Mouse (Mus musculus): ENCODE measurements around the gene Stard3.

The Stard3 gene

DNA sequence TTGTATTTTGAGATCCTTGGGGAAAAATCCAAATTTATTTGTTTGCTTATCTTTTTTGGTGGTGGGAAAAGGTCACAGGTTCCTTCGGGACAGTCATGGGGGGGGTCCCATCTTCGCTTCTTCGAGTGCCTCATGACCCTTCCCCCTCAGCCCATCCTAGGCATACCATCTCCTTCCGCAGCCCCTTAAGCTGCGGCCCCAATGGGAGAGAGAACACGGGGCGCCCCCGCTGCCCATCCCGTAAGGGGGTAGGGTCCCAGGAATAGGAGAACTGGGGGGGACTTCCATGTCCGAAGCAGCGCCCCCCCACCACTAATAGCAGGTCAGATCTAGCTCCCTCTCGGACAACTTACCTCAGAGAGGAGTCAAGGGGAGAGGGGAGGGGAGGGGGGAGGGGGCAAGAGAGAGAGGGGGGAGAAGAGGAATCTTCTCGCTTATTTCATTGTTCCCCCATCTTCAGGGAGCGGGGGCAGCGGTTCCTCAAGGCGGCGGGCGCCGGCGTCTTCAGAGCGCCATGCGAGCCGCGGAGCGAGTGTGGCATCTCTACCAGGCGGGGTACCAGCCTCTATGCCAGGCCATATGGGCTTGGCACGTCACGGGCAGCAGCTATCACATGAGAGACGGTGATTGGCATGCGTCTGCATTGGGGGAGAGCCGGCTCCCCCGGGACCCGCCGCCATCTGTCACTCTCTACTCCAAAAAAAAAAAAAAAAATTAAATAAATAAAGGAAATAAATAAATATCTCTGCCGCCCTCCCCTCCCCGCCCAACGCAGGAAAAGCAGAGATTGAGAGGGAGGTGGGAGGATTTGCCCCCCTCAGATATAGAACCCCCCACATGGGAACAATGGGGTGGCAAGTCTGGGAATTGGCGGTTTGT is 28.8 kb upstream of the Stard3 start, which contains the start of gene Neurod2:
Gene Neurod2 (minus strand): TSS at position 568 of the 879 bp plus-strand sequence.
- DNase-seq (ENCODE audit: low read depth, low spot score): no peak

DNA sequence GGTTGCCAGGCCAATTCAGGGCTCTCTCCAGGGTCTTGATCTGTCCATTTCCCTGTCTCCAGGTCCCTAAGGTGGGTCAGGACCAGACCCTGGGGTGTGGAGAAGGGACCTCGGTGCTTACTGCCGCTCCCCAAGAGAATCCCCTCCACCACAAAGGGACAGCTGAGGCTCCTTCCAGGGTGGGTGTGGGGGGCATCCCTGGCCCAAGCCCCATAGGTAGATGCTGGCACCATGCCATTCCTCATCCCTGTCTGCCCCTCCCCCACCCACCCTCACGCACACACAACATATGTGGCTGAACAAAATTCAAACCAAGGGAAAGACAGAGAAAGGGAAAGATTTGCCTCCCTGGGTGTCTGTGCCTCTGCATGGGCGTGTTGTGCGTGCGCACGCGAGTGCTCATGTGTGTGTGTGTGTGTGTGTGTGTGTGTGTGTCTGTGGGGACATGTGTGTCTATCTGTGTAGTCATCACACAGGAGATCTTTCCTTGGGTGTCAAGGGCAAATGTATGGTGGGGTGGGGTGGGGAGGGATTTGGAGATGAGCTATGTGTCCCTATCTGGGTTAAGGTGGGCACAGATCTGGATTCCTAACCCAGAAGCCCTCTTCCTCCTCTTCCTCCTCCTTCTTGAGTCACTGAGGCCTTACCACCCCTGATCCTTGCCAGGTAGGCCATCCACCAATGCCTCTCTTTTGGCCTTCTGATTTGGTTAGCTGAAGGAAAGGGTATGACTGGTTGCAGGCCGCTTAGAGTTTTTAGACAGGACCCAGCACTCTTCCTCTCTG is 28.0 kb upstream of the Stard3 start:
- DNase-seq (ENCODE audit: low read depth, low spot score): no peak

DNA sequence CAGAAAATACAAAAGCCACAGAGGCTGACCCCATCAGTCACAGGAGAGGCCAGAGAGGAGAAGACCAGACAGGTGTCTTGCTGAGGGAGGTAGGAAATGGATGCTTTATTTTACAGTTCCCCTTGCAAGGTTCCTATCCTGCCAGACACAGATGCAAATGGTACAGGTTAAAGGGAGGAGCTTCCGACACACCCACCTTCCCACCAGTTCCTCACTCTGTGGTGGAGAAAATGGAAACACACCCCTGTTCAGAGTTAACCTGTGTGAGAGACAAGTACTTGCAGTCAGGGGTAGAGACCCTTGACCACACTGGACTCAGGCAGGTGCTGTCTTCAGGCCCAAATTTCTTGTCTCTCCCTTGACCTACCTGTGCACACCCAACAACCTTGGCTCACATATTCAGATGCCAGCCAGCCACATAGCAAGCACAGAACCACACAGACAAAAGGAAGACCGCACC is 27.4 kb upstream of the Stard3 start:
- DNase-seq (ENCODE audit: low read depth, low spot score): no peak

DNA sequence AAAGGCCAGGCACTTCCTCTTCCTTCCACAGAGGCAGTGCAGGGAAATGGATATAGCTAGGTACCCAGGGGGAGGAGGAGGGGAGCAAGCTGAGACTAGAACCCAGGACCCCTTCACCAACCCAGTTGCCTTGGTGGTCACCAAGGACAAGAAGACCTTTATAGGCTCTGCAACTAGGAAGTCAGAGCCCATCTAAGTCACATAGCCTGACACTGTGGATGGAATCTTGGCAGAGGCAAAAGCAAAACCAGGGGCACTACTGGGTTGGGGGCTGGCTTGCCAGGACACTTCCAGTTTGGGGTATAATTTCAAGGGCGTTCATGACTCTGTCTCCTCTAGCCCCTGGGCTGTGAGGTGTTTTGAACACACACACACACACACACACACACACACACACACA is 26.8 kb upstream of the Stard3 start:
- DNase-seq (ENCODE audit: low read depth, low spot score): no peak

DNA sequence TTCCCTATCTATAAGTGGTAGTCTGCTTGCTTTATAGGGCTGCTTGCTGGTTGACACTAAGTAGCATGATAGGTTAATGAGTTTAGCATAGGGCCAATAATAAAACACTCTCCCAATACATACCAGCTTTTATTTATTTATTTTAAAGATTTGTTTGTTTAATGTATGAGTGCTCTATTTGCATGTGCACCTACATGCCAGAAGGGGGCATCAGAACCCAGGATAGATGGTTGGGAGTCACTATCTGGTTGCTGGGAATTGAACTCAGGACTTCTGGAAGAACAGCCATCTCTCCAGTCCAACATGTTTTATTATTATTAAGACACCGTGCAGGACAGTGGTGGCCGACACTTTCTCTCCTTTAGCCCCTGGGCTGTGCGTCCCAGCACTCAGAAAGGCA is 26.0 kb upstream of the Stard3 start:
- no peak for DNase-seq (ENCODE audit: low read depth, low spot score)

DNA sequence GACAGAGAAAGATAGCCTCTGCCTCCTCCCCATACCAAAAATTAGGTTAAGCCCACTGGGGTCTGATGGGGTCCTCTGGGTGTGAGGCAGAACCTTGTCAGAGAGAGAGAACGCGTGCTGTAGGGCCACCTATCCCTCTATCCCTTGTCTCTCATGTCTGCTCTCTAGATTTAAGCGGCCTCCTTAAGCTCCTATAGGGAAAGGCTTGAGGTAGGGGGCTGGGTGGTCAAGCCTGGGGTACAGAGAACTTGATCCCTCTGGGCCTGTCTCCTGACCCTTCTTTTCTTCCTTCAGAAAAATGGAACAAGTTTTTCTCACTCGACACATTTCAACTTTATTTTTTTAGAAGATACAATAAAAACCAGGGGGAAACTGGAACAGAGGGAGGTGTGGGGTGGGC is 25.3 kb upstream of the Stard3 start:
- DNase-seq (ENCODE audit: low read depth, low spot score): no peak

DNA sequence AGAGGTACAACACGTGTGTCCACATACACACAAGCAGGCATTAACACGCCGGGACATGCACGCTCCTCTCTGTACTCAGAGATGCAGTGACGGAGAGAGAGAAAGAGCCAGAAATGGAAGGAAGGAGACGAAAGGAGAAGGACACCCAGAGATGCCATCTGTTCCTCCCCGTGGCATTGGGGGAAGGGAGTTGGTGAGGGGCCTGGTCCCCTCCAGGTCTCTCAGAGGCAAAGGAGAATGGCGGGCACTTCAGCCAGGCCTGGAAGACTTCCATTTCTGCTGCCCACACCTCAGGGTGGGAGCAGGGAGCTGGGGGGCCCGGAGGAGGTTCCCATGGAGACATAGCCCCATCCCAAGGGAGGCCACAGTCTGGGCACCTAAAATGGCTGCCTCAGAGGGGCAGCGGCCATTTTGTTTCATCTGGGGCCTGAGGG is 24.9 kb upstream of the Stard3 start:
- DNase-seq (ENCODE audit: low read depth, low spot score): no peak

DNA sequence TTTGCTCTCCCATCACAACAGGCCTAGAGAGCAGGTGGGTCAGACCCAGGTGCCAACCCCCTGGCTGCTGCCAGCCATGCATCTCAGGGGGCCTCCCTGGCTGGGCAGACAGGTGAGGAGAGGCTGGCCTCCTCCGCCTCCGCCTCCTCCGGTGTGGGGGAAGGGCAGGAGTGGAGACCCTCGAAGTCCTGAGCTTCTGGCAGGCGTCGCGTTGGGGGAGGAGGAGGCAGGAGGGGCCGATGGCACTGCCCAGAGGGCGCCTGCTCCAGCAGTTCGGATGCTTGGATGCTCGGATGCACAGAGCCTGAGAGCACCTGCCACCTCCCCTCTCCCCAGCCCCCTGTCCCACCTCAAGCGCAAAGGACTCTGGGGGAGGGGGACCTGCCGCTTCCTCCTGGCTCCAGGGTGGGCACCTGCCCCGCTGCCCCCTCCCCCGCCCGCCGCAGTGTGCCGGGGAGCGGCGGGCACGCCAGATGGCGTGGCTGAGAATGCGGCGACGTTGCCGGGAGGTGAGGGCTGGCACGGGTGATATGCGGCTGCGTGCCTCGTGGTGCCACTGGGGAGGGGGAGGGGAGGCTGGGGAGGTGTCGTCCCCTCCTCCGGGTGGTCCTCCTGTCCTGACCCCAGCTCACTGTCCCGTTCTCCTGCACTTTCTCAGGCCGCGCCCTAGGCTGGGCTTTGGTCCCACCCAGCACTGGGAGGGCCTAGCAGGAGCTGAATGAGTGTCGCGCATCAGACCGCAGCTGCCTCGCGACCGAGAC is 24.0 kb upstream of the Stard3 start:
- DNase-seq (ENCODE audit: low read depth, low spot score): no peak

DNA sequence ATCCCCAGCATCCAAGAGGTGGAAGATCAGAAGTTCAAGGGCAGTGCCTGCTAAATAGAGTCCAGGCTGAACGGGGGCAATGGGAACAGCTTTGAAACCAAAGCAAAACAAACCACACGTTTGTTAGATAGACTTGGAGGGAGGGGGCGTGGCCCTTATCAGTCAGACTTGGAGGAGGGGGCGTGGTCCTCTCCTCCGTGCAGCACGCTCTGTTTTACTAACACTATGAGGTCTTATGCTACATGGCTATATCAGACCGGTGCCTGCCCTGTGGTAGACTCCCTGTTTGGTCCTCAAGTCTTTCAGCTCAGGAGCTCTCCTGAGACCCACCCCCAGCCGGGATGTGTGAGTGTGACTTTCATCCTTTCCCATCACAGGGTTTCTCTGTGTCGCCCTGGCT is 22.9 kb upstream of the Stard3 start:
- DNase-seq (ENCODE audit: low read depth, low spot score): peak; percentile 48

DNA sequence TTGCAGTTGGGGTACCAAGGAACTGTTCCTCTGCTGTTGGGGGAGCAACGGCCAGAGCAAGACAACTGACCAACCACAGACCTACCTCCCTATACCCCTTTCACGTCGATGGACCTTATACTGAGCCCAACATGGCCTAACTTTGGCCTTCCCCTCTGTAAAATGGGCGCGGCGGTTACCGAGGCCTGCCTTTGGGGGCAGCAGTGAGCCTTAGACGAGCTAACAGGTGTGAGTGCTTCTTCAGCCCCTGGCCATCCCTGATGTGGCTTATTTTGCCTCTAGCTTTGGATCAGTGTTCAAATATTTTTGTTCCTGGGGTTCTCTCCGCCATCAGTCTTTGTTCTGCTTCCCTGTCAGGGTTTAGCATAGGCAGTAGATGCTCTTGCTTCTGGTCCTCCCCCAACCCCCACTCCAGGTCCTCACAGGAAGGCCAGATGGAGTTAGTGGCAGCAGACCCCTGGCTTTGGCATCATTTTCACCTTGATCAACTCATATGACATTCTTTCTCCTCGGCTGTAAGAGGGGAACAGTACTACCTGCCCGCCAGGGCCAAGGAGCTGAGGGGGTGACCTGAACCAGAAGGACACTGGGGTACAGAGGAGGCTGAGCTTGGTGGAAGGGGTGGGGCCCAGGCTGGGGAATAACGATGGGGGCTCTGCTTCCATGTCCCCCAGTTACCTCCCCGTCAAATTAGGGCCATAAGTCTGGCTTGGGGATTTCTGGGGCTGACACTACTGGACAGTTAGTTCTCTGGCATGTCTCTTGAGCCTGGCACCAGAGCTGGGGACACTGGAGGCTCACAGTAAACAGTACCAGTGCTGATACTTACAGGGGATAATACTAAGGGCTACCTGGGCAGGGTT is 21.7 kb upstream of the Stard3 start:
- DNase-seq (ENCODE audit: low read depth, low spot score): peak; percentile 64

DNA sequence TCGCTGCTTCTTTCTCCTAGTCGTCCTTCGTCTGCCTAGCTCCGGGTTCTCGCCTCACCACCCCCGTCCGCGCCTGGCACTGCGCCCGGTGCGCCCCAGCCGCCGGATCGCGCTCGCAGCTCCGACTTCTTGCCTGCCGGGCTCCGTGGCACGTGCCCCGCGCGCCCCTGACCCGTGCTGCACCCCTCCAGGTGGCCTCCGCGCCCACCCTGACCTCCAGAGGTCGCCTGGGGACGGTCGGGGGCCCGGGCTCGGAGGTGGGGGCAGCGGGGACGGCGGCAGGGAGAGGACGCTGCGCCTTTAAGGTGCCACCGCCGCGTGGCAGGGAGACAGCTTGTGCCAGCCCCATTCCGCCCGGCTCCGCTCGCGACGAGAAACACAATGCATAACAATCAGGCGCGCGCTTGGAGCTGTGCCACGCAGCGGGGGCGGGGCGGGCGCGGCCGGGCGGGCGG is 19.6 kb upstream of the Stard3 start:
- peak; percentile 41 for DNase-seq (ENCODE audit: low read depth, low spot score)

DNA sequence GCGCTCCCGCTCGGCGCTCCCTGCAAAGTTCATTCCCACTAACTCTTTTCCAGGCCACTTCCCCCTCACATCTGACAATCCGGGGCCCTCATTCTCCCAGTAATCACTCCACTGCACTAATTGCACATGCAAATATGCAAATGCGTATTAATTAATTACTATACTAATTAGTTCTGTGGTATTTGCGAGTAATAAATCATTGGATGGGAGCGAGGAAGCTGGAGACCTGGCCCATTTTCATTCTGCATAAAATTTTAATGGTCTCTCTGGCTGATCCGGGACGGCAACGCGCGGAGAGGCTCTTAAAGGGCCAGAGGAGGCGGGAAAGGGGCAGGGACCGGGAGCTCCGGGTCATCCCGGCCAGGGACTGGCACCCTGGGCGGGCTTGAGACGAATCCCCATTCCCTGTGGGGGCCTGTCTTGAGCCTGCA is 19.1 kb upstream of the Stard3 start:
- no peak for DNase-seq (ENCODE audit: low read depth, low spot score)

DNA sequence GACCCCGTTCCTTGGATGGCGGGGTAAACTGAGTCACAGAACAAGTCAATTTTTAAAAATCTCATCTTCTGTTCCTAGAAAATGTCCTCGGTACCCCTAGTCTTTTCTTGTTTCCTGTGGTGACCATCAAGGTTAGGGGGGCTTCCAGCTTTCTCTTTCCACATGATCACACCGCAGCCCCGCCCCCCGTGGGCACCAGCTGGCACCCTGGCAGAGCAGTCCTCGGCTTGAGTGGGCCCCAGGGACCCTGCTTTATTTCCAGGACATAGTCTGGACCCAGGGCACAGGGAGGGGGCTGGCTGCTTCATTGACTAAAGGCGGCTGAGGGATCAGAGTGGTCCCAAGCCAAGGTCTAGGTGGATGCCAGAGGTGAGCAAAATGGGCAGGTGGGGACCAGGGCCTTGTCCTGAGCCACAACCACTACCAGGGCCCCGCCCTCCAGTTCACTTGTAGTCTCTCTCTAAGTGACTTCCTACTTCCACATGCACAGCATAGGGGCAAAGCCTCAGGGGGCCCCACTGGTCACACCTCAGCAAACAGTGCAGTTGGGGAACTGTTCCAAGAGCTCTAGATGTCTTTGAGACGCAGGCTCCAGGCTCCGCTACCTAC is 18.4 kb upstream of the Stard3 start:
- DNase-seq (ENCODE audit: low read depth, low spot score): no peak

DNA sequence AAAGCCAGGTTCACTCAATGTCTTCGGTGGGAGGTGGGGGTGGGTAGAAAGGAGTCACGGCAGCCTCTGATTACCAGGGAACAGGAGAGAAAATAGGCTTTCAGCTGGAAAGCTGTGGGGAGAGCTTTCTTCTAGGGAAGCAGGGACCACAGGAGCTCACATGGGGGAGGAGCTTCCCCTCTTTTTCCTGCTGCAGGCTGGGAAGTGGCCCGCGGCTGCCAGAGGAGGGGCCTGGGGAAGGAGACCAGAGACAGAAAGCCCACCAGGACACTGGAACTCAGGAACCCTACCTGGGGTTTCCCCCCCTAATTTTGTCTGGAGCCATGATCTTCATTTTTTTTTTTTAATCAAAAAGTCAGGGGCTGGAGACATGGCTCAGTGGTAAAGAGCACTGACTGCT is 17.6 kb upstream of the Stard3 start:
- no peak for DNase-seq (ENCODE audit: low read depth, low spot score)

DNA sequence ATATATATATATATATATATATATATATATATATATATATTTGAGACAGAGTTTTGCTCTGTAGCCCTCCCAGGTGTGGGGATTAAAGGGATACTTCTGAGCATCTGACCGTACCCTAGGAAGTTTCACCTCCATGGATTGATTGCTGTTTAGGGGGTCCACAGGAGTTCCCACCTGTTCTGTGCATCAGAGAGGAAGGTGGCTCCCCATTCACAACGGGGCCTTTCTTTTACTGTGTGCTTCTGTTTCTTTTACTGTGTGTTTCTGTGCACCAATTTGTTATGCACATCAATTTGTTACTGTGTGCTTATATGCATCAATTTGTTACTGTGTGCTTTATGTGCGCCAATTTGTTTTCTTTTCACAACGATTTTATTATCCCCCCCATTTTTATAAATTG is 17.0 kb upstream of the Stard3 start:
- no peak for DNase-seq (ENCODE audit: low read depth, low spot score)

DNA sequence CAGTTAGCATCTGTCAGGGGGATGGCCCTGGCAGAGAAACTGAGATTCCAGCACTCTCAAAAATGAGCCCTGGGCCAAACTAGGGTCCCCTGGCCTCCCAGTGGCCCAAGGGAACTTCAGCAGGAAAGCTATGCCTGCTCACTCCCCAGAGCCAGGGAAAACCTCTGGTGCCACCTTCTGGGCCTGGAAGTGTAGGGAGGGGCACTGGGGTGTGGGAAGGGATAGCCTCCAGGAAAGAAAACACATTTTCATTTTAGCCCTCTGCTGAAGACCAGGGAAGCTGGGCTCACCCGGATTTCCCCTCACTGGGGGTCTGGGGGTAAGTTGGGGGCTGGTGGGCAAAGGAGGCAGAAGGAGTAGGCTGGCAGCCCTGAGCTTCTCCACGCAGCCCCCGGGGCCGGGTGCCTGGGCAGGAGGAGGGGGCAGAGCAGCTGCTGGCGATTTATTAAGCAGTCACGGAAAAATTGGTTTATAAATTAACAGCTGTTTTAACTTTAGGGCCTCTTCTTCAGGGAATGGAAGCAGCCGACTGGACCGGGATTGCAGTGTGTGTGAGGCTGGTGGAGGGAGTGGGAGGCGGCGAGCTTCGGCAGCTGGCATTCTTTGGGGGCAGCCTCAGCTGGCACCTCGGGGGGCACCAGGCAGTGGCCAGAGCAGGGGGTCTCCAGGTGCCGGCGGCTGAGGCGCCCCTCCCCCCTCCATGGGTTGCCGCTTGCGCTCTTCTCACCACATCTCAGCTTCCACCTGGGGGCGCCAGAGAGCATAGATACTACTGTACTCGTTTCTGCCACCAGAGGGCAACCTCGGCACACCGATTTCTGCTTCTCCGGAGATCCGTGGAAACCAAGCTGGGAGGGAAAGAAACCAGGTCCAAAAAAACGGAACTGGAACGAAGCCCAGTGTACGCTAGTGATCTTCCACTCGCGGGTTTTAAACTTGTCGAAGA is 15.9 kb upstream of the Stard3 start:
- peak; percentile 92 for DNase-seq (ENCODE audit: low read depth, low spot score)

DNA sequence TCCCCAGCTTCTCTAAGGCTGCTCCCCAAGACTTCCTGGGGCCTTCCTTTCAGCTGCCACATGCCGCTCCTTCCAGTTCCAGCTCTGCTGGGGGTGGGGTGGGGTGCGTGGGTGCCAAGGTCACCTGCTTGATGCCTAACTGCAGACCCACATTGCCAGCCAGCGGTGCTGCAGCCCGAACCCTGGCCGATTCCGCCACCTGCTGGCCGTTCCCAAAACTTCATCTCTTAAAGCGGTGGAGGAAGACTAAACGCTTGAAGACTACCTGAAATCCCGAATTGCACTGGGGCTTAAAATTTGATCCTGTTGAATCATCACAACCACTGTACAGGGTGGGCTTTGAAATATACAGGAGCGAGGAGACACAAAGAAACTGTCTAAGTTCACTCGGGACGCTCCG is 12.9 kb upstream of the Stard3 start:
- peak; percentile 84 for DNase-seq (ENCODE audit: low read depth, low spot score)

DNA sequence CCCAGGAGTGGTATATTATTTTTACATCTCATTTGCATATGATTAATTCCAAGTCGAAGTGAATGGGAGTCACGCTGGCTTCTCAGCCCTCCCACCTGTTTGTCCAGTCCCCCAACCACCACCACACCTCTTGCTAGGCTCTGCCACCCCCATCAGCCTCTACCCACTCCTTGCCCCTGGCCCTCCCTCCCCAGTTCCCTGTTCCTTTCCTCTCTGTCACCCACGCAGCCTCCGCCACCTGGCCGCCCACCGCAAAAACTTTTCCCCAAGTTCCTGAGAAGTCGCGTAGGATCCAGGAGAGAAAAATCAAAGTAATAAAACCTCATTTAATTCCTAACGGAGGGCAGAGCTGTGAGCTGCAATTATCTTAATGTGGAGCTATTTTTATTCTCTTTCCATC is 12.0 kb upstream of the Stard3 start:
- DNase-seq (ENCODE audit: low read depth, low spot score): no peak

DNA sequence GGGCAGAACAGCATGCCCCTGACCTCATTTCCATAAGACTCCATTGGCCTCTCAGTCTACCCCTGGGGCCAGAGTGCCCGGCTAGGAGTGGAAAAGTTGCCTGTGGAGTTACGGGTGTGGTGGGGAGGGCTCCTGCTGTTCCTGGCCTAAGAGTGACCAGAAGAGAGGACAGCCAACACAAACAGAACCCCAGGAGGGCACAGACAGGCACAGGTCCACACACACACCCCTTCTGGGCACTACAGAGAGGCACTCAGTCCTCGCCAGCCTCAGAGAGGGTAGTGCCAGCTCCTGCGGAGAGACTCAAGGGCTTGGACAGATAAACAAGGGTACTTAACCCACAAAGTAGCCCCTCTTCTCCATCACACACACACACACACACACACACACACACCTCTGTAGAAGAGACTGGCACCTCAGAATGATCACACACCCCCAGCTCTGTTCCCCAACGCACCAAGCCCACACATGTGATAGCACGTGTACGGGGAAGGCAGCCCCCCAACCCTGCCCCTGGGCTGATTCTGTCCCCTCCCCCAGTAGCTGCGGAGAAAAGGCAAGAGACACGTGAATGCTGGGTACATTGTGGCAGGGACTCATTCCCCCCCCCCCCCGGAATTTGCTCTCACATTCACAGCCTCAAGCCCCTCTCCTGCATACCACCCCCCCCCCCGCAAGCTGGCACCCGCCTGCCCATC is 10.6 kb upstream of the Stard3 start:
- no peak for DNase-seq (ENCODE audit: low read depth, low spot score)

Data from CD4-positive, CD25-positive, alpha-beta regulatory T cell, adult 2 months (primary cell).